Mouse (Mus musculus) ES-E14 (cell line): ENCODE results near the gene Ppp3ca.

ENCODE experiments used
- CHD2 ChIP-seq: IDR thresholded peaks from 2 replicates; pipeline ENCODE4 v1.6.1; 2014; ENCODE audit warnings: mild to moderate bottlenecking, low read depth, low read length, inconsistent platforms
- HCFC1 ChIP-seq: IDR thresholded peaks from 2 replicates; pipeline ENCODE4 v1.6.1; 2012; ENCODE audit warnings: low read length, inconsistent platforms, borderline replicate concordance; ENCODE audit not compliant: insufficient read depth

DNA sequence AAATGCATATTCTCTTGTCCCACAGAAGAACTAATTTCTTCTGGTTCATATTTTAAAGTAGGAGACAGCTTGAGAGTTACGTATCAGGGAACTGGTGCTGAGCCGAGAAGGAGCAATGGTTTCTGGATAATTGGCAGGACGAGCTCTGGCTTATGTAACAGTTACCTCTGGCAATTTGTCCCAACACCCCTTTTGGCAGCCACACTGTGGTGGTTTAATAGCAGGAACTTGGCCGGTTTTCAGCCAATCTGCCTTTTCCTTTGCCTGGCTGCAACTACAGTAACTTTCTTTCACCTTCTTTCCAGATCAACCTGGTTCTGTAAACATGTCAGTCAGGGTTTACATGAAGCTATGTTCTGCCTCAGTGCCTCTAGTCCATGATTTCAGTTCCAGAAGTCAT is 299.9 kb downstream of the Ppp3ca start:
- TF ChIP-seq HCFC1 (no peak), CHD2 (no peak)
